Mouse (Mus musculus) kidney, postnatal 14 days (tissue): ENCODE results near the gene Soga1.

Source experiments
- DNase-seq: peaks from one replicate; pipeline ENCODE4 v3.0.0; 2022; ENCODE audit warnings: mixed read lengths

The Soga1 gene

GRCm38 (mm10) chr2:157079701-157080180 is 687 bp upstream of the Soga1 start:
- DNase-seq, result no peak

- peak; percentile 61 for DNase-seq
Observed at GRCm38 (mm10) chr2:157078059-157078792, 828 bp downstream of the Soga1 start.

- DNase-seq, result peak; percentile 93
Observed at GRCm38 (mm10) chr2:157077641-157078058, 1.4 kb downstream of the Soga1 start.

GRCm38 (mm10) chr2:157077160-157077559 is 1.9 kb downstream of the Soga1 start:
- peak; percentile 56 for DNase-seq

GRCm38 (mm10) chr2:157076585-157076984 is 2.5 kb downstream of the Soga1 start:
- DNase-seq, result no peak

- DNase-seq, result peak; percentile 75
Observed at GRCm38 (mm10) chr2:157075685-157076084, 3.4 kb downstream of the Soga1 start.

GRCm38 (mm10) chr2:157075226-157075625 is 3.8 kb downstream of the Soga1 start:
- no peak for DNase-seq

- no peak for DNase-seq
Observed at GRCm38 (mm10) chr2:157074772-157075171, 4.3 kb downstream of the Soga1 start.

- no peak for DNase-seq
Observed at GRCm38 (mm10) chr2:157074186-157074724, 4.8 kb downstream of the Soga1 start.

GRCm38 (mm10) chr2:157073378-157074052 is 5.5 kb downstream of the Soga1 start:
- no peak for DNase-seq

GRCm38 (mm10) chr2:157072316-157072990 is 6.6 kb downstream of the Soga1 start:
- DNase-seq, result no peak

- DNase-seq, result peak; percentile 70
Observed at GRCm38 (mm10) chr2:157071556-157071955, 7.5 kb downstream of the Soga1 start.

GRCm38 (mm10) chr2:157070365-157070764 is 8.7 kb downstream of the Soga1 start:
- peak; percentile 75 for DNase-seq

- DNase-seq, result no peak
Observed at GRCm38 (mm10) chr2:157069755-157070315, 9.2 kb downstream of the Soga1 start.

- no peak for DNase-seq
Observed at GRCm38 (mm10) chr2:157069355-157069735, 9.7 kb downstream of the Soga1 start.

GRCm38 (mm10) chr2:157068701-157069354 is 10.2 kb downstream of the Soga1 start:
- no peak for DNase-seq

- no peak for DNase-seq
Observed at GRCm38 (mm10) chr2:157066731-157067430, 12.2 kb downstream of the Soga1 start.

- DNase-seq, result no peak
Observed at GRCm38 (mm10) chr2:157065879-157066226, 13.2 kb downstream of the Soga1 start.

GRCm38 (mm10) chr2:157064978-157065878 is 13.8 kb downstream of the Soga1 start:
- DNase-seq, result peak; percentile 70

GRCm38 (mm10) chr2:157064136-157064535 is 14.9 kb downstream of the Soga1 start:
- no peak for DNase-seq

GRCm38 (mm10) chr2:157063241-157063700 is 15.8 kb downstream of the Soga1 start:
- DNase-seq, result no peak
